Mouse (Mus musculus) adipose tissue, adult 10 weeks (tissue): ENCODE measurements around the gene Toe1. TPM values are rescaled to one million over a fixed set of nuclear protein-coding genes. Genes with fewer than 3 reads are reported as not detected.

Source experiments
- polyA plus RNA-seq: library from polyadenylated mRNA; stranded (reverse); fragments of 350-450 nt; fragmentation: Illumina TruSeq; extraction: RNeasy Lipid Tissue Mini Kit (QIAGEN cat#74804); gene quantifications from one replicate; pipeline ENCODE4 v1.2.3, GENCODE M21; 2014; ENCODE audit warnings: low read depth, low replicate concordance

The Toe1 gene
- polyA plus RNA-seq = 45.2 TPM

GRCm38 (mm10) chr4:116807197-116808129 lies at the start of gene Toe1, which contains the start of gene Mutyh:
Gene Toe1, minus strand, starts transcription at chr4:116807640.
Gene Mutyh, plus strand, starts transcription at chr4:116807723.

GRCm38 (mm10) chr4:116821694-116822016 lies 14.2 kb upstream of the Toe1 start, which contains the start of gene Hpdl:
Gene Hpdl, minus strand, starts transcription at chr4:116821707.

Other genes with a start within 250 kb of the Toe1 start
- gene Gpbp1l1, start 250.0 kb downstream of the Toe1 start, polyA plus RNA-seq = 49.9 TPM
- 15.1 TPM for gene Ccdc17, start 211.0 kb downstream of the Toe1 start, polyA plus RNA-seq
- gene Nasp, start 179.7 kb downstream of the Toe1 start, polyA plus RNA-seq = 36.5 TPM
- 798 TPM for gene Akr1a1, start 156.0 kb downstream of the Toe1 start, polyA plus RNA-seq
- gene Prdx1, start 122.1 kb downstream of the Toe1 start, polyA plus RNA-seq = 770 TPM
- 22.1 TPM for gene Mmachc, start 99.2 kb downstream of the Toe1 start, polyA plus RNA-seq
- gene Ccdc163, start 99.1 kb downstream of the Toe1 start, polyA plus RNA-seq = 15.4 TPM
- gene Tesk2, start 86.7 kb downstream of the Toe1 start, polyA plus RNA-seq = 12.5 TPM
- gene Mutyh, start 83 bp upstream of the Toe1 start, polyA plus RNA-seq = 6.7 TPM
- gene Hpdl, start 14.1 kb upstream of the Toe1 start, polyA plus RNA-seq = 47.0 TPM
- gene Zswim5, start 69.7 kb upstream of the Toe1 start, polyA plus RNA-seq = 3.0 TPM
- 123 TPM for gene Urod, start 186.8 kb upstream of the Toe1 start, polyA plus RNA-seq
- 19.9 TPM for gene Hectd3, start 187.7 kb upstream of the Toe1 start, polyA plus RNA-seq
- gene Eif2b3, start 211.8 kb upstream of the Toe1 start, polyA plus RNA-seq = 23.1 TPM